Mouse (Mus musculus): ENCODE data around the gene Chil6. TPM values are rescaled to one million over a fixed set of nuclear protein-coding genes. Genes with fewer than 3 reads are reported as not detected.

The Chil6 gene
- not detected in 2 replicates for polyA plus RNA-seq (2015; fragmentation: Nextera tagmentation; extraction: Ambion mirVana)

- Histone ChIP-seq H3K27ac (ENCODE audit: low read length) (no peak within 1 kb of the TSS), H3K9ac (ENCODE audit: low read length) (no peak within 1 kb of the TSS), H3K4me2 (ENCODE audit: low read depth, low read length) (no peak within 1 kb of the TSS), H3K4me1 (ENCODE audit: control insufficient read depth, insufficient read depth, low read length) (no peaks in the 10 kb centered on the region), H3K9me3 (replicated peaks; ENCODE audit: control insufficient read depth, low read length) (no peaks in the 10 kb centered on the region), H3K4me3 (ENCODE audit: low read length) (no peak within 1 kb of the TSS), H3K36me3 (ENCODE audit: control insufficient read depth, insufficient read depth) (no peaks in the 10 kb centered on the region), H3K27me3 (ENCODE audit: control insufficient read depth, insufficient read depth, low read length) (no peaks in the 10 kb centered on the region)
- ATAC-seq (replicated peaks; ENCODE audit: extremely low read depth, insufficient read depth, low FRiP score), result no peak
These were observed at the start of gene Chil6 for GRCm38 (mm10) chr3:106406082-106406481. Chil6 (minus strand) TSS chr3:106406182.

DNA sequence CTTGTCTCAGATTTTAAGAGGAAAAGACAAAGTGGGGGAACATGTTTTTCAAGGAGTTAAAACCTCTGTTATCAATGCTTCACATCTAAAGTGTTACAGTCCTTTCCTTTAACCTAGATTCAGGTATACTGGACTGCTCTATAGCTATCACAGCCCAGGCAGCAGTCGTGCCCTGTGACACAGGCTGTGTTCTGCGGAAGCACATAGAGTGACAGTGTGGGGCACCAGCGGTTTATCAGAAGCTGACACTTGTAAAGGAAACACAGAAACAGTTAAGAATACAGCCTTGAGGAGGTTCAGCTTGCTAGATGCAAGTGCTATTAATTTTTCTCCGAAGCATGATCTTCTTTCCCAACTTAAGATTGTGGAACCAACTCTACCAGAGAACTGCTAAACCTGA lies 46.6 kb upstream of the Chil6 start:
- no peaks in the 10 kb centered on the region for H3K27me3 ChIP-seq (ENCODE audit: control insufficient read depth, insufficient read depth, low read length)
- no peaks in the 10 kb centered on the region for H3K9me3 ChIP-seq (replicated peaks; ENCODE audit: control insufficient read depth, low read length)
- no peak overlapping the region for H3K27ac ChIP-seq (ENCODE audit: low read length)
- 48% methylated on average over 4 of the region's 4 CpGs for WGBS
- H3K9ac ChIP-seq (ENCODE audit: low read length), result no peak overlapping the region
- no peaks in the 10 kb centered on the region for H3K36me3 ChIP-seq (ENCODE audit: control insufficient read depth, insufficient read depth)
- H3K4me1 ChIP-seq (ENCODE audit: control insufficient read depth, insufficient read depth, low read length), result no peaks in the 10 kb centered on the region
- no peak for ATAC-seq (replicated peaks; ENCODE audit: extremely low read depth, insufficient read depth, low FRiP score)
- no peak overlapping the region for H3K4me3 ChIP-seq (ENCODE audit: low read length)
- no peak overlapping the region for H3K4me2 ChIP-seq (ENCODE audit: low read depth, low read length)

DNA sequence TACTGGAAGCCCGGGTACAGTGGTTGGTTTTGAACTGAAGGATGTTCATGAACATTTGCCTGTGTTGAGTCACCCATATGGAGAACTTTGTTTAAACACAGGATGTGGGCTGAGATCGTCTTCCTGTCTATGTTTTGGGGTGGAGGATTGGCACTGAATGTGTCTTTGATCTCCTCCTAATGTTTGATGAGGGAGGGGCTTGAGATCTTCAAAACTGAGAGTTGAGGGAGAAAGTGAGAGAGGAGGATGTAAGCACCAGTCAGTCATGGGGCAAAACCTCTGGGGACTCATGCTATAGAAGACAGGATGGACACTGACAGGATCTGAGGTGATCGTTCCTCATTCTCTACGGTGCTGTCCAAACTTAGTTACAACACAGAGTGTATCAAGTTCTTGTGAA lies 43.6 kb upstream of the Chil6 start:
- Histone ChIP-seq H3K27me3 (ENCODE audit: control insufficient read depth, insufficient read depth, low read length) (no peaks in the 10 kb centered on the region), H3K9ac (ENCODE audit: low read length) (no peak overlapping the region), H3K4me3 (ENCODE audit: low read length) (no peak overlapping the region), H3K27ac (ENCODE audit: low read length) (no peak overlapping the region), H3K36me3 (ENCODE audit: control insufficient read depth, insufficient read depth) (no peaks in the 10 kb centered on the region), H3K9me3 (replicated peaks; ENCODE audit: control insufficient read depth, low read length) (no peaks in the 10 kb centered on the region), H3K4me1 (ENCODE audit: control insufficient read depth, insufficient read depth, low read length) (no peaks in the 10 kb centered on the region), H3K4me2 (ENCODE audit: low read depth, low read length) (no peak overlapping the region)
- ATAC-seq (replicated peaks; ENCODE audit: extremely low read depth, insufficient read depth, low FRiP score), result peak; percentile 69; the same call in 1 of the 2 replicates
- 66% methylated on average over 4 of the region's 4 CpGs for WGBS

GRCm38 (mm10) chr3:106448995-106449394 lies 43.0 kb upstream of the Chil6 start:
- Histone ChIP-seq H3K36me3 (ENCODE audit: control insufficient read depth, insufficient read depth) (no peaks in the 10 kb centered on the region), H3K27me3 (ENCODE audit: control insufficient read depth, insufficient read depth, low read length) (no peaks in the 10 kb centered on the region), H3K4me1 (ENCODE audit: control insufficient read depth, insufficient read depth, low read length) (no peaks in the 10 kb centered on the region), H3K4me3 (ENCODE audit: low read length) (no peak overlapping the region), H3K27ac (ENCODE audit: low read length) (no peak overlapping the region), H3K9me3 (replicated peaks; ENCODE audit: control insufficient read depth, low read length) (no peaks in the 10 kb centered on the region), H3K4me2 (ENCODE audit: low read depth, low read length) (no peak overlapping the region), H3K9ac (ENCODE audit: low read length) (no peak overlapping the region)
- no peak; the same call in 1 of the 2 replicates for ATAC-seq (replicated peaks; ENCODE audit: extremely low read depth, insufficient read depth, low FRiP score)

DNA sequence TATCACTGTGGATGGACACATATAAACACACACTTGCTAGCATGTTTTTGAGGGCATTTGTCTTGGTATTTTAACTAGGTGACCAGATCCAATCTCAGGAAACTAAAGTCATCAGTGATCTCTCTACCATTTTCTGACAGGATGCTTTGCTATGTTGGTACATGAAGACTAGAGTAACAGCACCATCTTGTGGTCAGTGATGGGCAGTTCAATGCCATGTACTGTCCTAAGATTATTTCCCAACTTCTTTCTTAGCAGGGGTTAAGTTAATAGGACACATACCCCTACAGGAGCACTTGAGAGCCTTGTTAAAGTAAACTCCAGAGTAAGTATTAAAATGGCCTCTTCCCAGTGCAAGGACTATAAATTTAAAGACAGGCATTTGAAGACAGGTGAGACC lies 42.6 kb upstream of the Chil6 start:
- Histone ChIP-seq H3K4me2 (ENCODE audit: low read depth, low read length) (no peak overlapping the region), H3K36me3 (ENCODE audit: control insufficient read depth, insufficient read depth) (no peaks in the 10 kb centered on the region), H3K9ac (ENCODE audit: low read length) (no peak overlapping the region), H3K4me1 (ENCODE audit: control insufficient read depth, insufficient read depth, low read length) (no peaks in the 10 kb centered on the region), H3K4me3 (ENCODE audit: low read length) (no peak overlapping the region), H3K27ac (ENCODE audit: low read length) (no peak overlapping the region), H3K9me3 (replicated peaks; ENCODE audit: control insufficient read depth, low read length) (no peaks in the 10 kb centered on the region), H3K27me3 (ENCODE audit: control insufficient read depth, insufficient read depth, low read length) (no peaks in the 10 kb centered on the region)
- no peak for ATAC-seq (replicated peaks; ENCODE audit: extremely low read depth, insufficient read depth, low FRiP score)

Other genes starting within 250 kb of the Chil6 start
- gene Chil3, start 238.6 kb downstream of the Chil6 start, polyA plus RNA-seq (2015; fragmentation: Nextera tagmentation; extraction: Ambion mirVana), result 0.15 and 0.29 TPM in 2 replicates
- 0.12 and 0.22 TPM in 2 replicates for gene Chil4, start 186.7 kb downstream of the Chil6 start, polyA plus RNA-seq (2015; fragmentation: Nextera tagmentation; extraction: Ambion mirVana)
- 4.0 and 7.4 TPM in 2 replicates for gene Dennd2d, start 76.2 kb upstream of the Chil6 start, polyA plus RNA-seq (2015; fragmentation: Nextera tagmentation; extraction: Ambion mirVana)
- 73.8 and 80.1 TPM in 2 replicates for gene Dram2, start 141.6 kb upstream of the Chil6 start, polyA plus RNA-seq (2015; fragmentation: Nextera tagmentation; extraction: Ambion mirVana)
- gene Cept1, start 141.6 kb upstream of the Chil6 start, polyA plus RNA-seq (2015; fragmentation: Nextera tagmentation; extraction: Ambion mirVana), result 34.8 and 35.1 TPM in 2 replicates